Mouse (Mus musculus) MEL (cell line): ENCODE results near the gene Adcy7. TPM values are rescaled to one million over a fixed set of nuclear protein-coding genes. Genes with fewer than 3 reads are reported as not detected.

Source experiments
- DNase-seq: peaks from one replicate; pipeline ENCODE4 v3.0.0; 2011; ENCODE audit warnings: low read depth, low spot score
- H3K27ac ChIP-seq: 2 replicates; pipeline ENCODE4 v1.5.1; 2012; ENCODE audit warnings: low read depth, mild to moderate bottlenecking, control low read depth, low read length, moderate library complexity; ENCODE audit not compliant: control insufficient read depth
- H3K27me3 ChIP-seq, 2 experiments: fragments of 150-350 bp in 1 of 2; sonication (generic) in 1 of 2; 2 replicates each; pipeline ENCODE4 v1.6.1; 2012; ENCODE audit warnings: low read length in 2 of 2, mild to moderate bottlenecking in 2 of 2, improper control_type of control experiment in 1 of 2, moderate library complexity in 1 of 2; ENCODE audit not compliant: insufficient read depth in 2 of 2, control insufficient read depth in 1 of 2
- H3K36me3 ChIP-seq, 2 experiments: 2 replicates each; pipeline ENCODE4 v1.6.1; 2012 to 2014; ENCODE audit warnings: low read length in 2 of 2, improper control_type of control experiment in 1 of 2, inconsistent platforms in 1 of 2, mild to moderate bottlenecking in 1 of 2; ENCODE audit not compliant: insufficient read depth in 2 of 2, control insufficient read depth in 1 of 2
- H3K4me1 ChIP-seq, 2 experiments: fragments of 150-350 bp in 1 of 2; sonication (generic) in 1 of 2; 2 replicates each; pipeline ENCODE4 v1.6.1; 2012; ENCODE audit warnings: low read length in 2 of 2, improper control_type of control experiment in 1 of 2, mild to moderate bottlenecking in 1 of 2; ENCODE audit not compliant: insufficient read depth in 2 of 2, control insufficient read depth in 1 of 2
- H3K4me3 ChIP-seq, 2 experiments: fragments of 150-350 bp in 1 of 2; sonication (generic) in 1 of 2; 2 replicates each; pipeline ENCODE4 v1.5.1; 2012; ENCODE audit warnings: low read depth in 2 of 2, low read length in 2 of 2, mild to moderate bottlenecking in 2 of 2, moderate library complexity in 2 of 2, control low read depth in 1 of 2, improper control_type of control experiment in 1 of 2; ENCODE audit not compliant: control insufficient read depth in 1 of 2, insufficient read depth in 1 of 2
- H3K79me2 ChIP-seq: 2 replicates; pipeline ENCODE4 v1.6.1; 2012; ENCODE audit warnings: mild to moderate bottlenecking, low read length, moderate library complexity; ENCODE audit not compliant: control insufficient read depth, poor library complexity, insufficient read depth
- H3K9ac ChIP-seq: 2 replicates; pipeline ENCODE4 v1.6.1; 2012; ENCODE audit warnings: low read depth, mild to moderate bottlenecking, control low read depth, low read length, moderate library complexity; ENCODE audit not compliant: control insufficient read depth, poor library complexity, severe bottlenecking
- H3K9me3 ChIP-seq: fragments of 150-350 bp; sonication (generic); replicated peaks from 2 replicates; pipeline ENCODE4 v1.6.1; 2012; ENCODE audit warnings: mild to moderate bottlenecking, low read length, improper control_type of control experiment, moderate library complexity; ENCODE audit not compliant: insufficient read depth
- BHLHE40 ChIP-seq: IDR thresholded peaks from 2 replicates; pipeline ENCODE4 v1.6.1; 2012; ENCODE audit warnings: low read depth, mild to moderate bottlenecking, inconsistent platforms, low read length, improper control_type of control experiment, borderline replicate concordance
- CTCF ChIP-seq, 3 experiments: IDR thresholded peaks in 2 of 3; conservative IDR thresholded peaks in 1 of 3; 2 replicates each; pipeline ENCODE4 v1.5.1; 2011 to 2012; ENCODE audit warnings: low read length in 3 of 3, low read depth in 2 of 3, mild to moderate bottlenecking in 2 of 3, improper control_type of control experiment in 1 of 3, inconsistent platforms in 1 of 3, mixed read lengths in 1 of 3, moderate library complexity in 1 of 3; ENCODE audit not compliant: control insufficient read depth in 1 of 3, insufficient read depth in 1 of 3, poor library complexity in 1 of 3, severe bottlenecking in 1 of 3
- E2F4 ChIP-seq: IDR thresholded peaks from 2 replicates; pipeline ENCODE4 v1.6.1; 2011; ENCODE audit warnings: low read depth, low read length, improper control_type of control experiment, borderline replicate concordance
- ELF1 ChIP-seq: IDR thresholded peaks from 2 replicates; pipeline ENCODE4 v1.6.1; 2014; ENCODE audit warnings: low read depth, mild to moderate bottlenecking, inconsistent platforms, low read length, improper control_type of control experiment, moderate library complexity
- EP300 ChIP-seq, 2 experiments: IDR thresholded peaks; 2 replicates each; pipeline ENCODE4 v1.6.1; 2011; ENCODE audit warnings: improper control_type of control experiment in 2 of 2, low read length in 2 of 2, low read depth in 1 of 2, mild to moderate bottlenecking in 1 of 2
- ETS1 ChIP-seq: IDR thresholded peaks from 2 replicates; pipeline ENCODE4 v1.6.1; 2012; ENCODE audit warnings: low read depth, mild to moderate bottlenecking, inconsistent platforms, low read length, improper control_type of control experiment, moderate library complexity
- GATA1 ChIP-seq: IDR thresholded peaks from 2 replicates; pipeline ENCODE4 v1.6.1; 2011; ENCODE audit warnings: low read depth, low read length, improper control_type of control experiment
- HCFC1 ChIP-seq: IDR thresholded peaks from 2 replicates; pipeline ENCODE4 v1.6.1; 2012; ENCODE audit warnings: low read depth, mild to moderate bottlenecking, inconsistent platforms, low read length, improper control_type of control experiment, moderate library complexity
- KAT2A ChIP-seq: conservative IDR thresholded peaks from 2 replicates; pipeline ENCODE4 v1.6.1; 2012; ENCODE audit warnings: low read depth, low read length, improper control_type of control experiment, inconsistent platforms
- MAFK ChIP-seq: IDR thresholded peaks from 2 replicates; pipeline ENCODE4 v1.6.1; 2011; ENCODE audit warnings: low read depth, mild to moderate bottlenecking, low read length, improper control_type of control experiment, borderline replicate concordance
- MAZ ChIP-seq: IDR thresholded peaks from 2 replicates; pipeline ENCODE4 v1.6.1; 2012; ENCODE audit warnings: low read depth, mild to moderate bottlenecking, inconsistent platforms, low read length, improper control_type of control experiment
- MEF2A ChIP-seq: IDR thresholded peaks from 2 replicates; pipeline ENCODE4 v1.6.1; 2014; ENCODE audit warnings: low read depth, mild to moderate bottlenecking, inconsistent platforms, low read length, improper control_type of control experiment; ENCODE audit not compliant: poor library complexity, insufficient replicate concordance, severe bottlenecking; ENCODE audit errors: extremely low read depth
- MXI1 ChIP-seq: IDR thresholded peaks from 2 replicates; pipeline ENCODE4 v1.6.1; 2011; ENCODE audit warnings: mild to moderate bottlenecking, low read depth, low read length, improper control_type of control experiment
- MYB ChIP-seq: IDR thresholded peaks from 2 replicates; pipeline ENCODE4 v1.6.1; 2011; ENCODE audit warnings: mild to moderate bottlenecking, low read depth, low read length, improper control_type of control experiment
- MYC ChIP-seq: IDR thresholded peaks from 2 replicates; pipeline ENCODE4 v1.6.1; 2011; ENCODE audit warnings: low read depth, mild to moderate bottlenecking, low read length, improper control_type of control experiment, moderate library complexity
- NELFE ChIP-seq: IDR thresholded peaks from 2 replicates; pipeline ENCODE4 v1.6.1; 2011; ENCODE audit warnings: low read depth, low read length, improper control_type of control experiment
- POLR2A ChIP-seq, 2 experiments: IDR thresholded peaks; 2 replicates each; pipeline ENCODE4 v1.6.1; 2011 to 2012; ENCODE audit warnings: low read length in 2 of 2, mild to moderate bottlenecking in 2 of 2, control low read depth in 1 of 2, improper control_type of control experiment in 1 of 2, low read depth in 1 of 2, moderate library complexity in 1 of 2; ENCODE audit not compliant: control insufficient read depth in 1 of 2, insufficient read depth in 1 of 2, poor library complexity in 1 of 2
- POLR2AphosphoS5 ChIP-seq: IDR thresholded peaks from 2 replicates; pipeline ENCODE4 v1.6.1; 2012; ENCODE audit warnings: low read depth, borderline replicate concordance, mild to moderate bottlenecking, inconsistent platforms, low read length, moderate library complexity, mixed read lengths
- RAD21 ChIP-seq: IDR thresholded peaks from 2 replicates; pipeline ENCODE4 v1.6.1; 2011; ENCODE audit warnings: mild to moderate bottlenecking, low read depth, low read length, improper control_type of control experiment
- SIN3A ChIP-seq: IDR thresholded peaks from 2 replicates; pipeline ENCODE4 v1.6.1; 2012; ENCODE audit warnings: low read length, improper control_type of control experiment, inconsistent platforms
- SMC3 ChIP-seq: IDR thresholded peaks from 2 replicates; pipeline ENCODE4 v1.6.1; 2011; ENCODE audit warnings: low read depth, low read length, improper control_type of control experiment
- TAL1 ChIP-seq: IDR thresholded peaks from 2 replicates; pipeline ENCODE4 v1.6.1; 2012; ENCODE audit warnings: mild to moderate bottlenecking, inconsistent platforms, low read length, moderate library complexity, mixed read lengths
- TBP ChIP-seq: IDR thresholded peaks from 2 replicates; pipeline ENCODE4 v1.8.0; 2011; ENCODE audit warnings: low read depth, low read length, improper control_type of control experiment
- TCF12 ChIP-seq: IDR thresholded peaks from 2 replicates; pipeline ENCODE4 v1.6.1; 2014; ENCODE audit warnings: low read depth, mild to moderate bottlenecking, inconsistent platforms, low read length, improper control_type of control experiment, moderate library complexity
- USF1 ChIP-seq: IDR thresholded peaks from 2 replicates; pipeline ENCODE4 v1.6.1; 2014; ENCODE audit warnings: low read depth, mild to moderate bottlenecking, inconsistent platforms, low read length, improper control_type of control experiment, moderate library complexity
- USF2 ChIP-seq, 2 experiments: IDR thresholded peaks; 2 replicates each; pipeline ENCODE4 v1.6.1; 2011 to 2012; ENCODE audit warnings: improper control_type of control experiment in 2 of 2, low read length in 2 of 2, borderline replicate concordance in 1 of 2, inconsistent platforms in 1 of 2, low read depth in 1 of 2, mild to moderate bottlenecking in 1 of 2; ENCODE audit not compliant: insufficient read depth in 1 of 2
- ZC3H11A ChIP-seq: IDR thresholded peaks from 2 replicates; pipeline ENCODE4 v1.6.1; 2012; ENCODE audit warnings: low read depth, mild to moderate bottlenecking, inconsistent platforms, low read length, improper control_type of control experiment
- polyA plus RNA-seq, 2 experiments: library from polyadenylated mRNA; stranded (reverse) in 1 of 2; unstranded in 1 of 2; fragments of >175 nt in 1 of 2; fragments of >200 nt in 1 of 2; gene quantifications; 2 replicates each; pipeline versions ENCODE4 v1.2.1 to v1.2.4; 2012; ENCODE audit warnings: low replicate concordance in 2 of 2, low read depth in 1 of 2; ENCODE audit not compliant: insufficient read length in 2 of 2, insufficient read depth in 1 of 2, missing spikeins in 1 of 2
- total RNA-seq: library from RNA; depleted of rRNA; stranded (reverse); fragments of 300-350 nt; gene quantifications from 2 replicates; pipeline ENCODE4 v1.2.3, GENCODE M21; 2012

The Adcy7 gene
- total and polyA plus RNA-seq, 3 experiments = 62.9 to 83.7 TPM; not detected in 1

GRCm38 (mm10) chr8:88294977-88295376 is 22.8 kb downstream of the Adcy7 start:
- DNase-seq = peak; percentile 58
- Histone ChIP-seq H3K27me3 (no peaks in the 10 kb centered on the region), H3K79me2 (peaks cover 74% of the 10 kb centered on the region), H3K9ac (peak overlapping the region; percentile 81), H3K36me3 (peaks cover 8 to 57% of the 10 kb centered on the region in 2 experiments), H3K4me1 (peaks cover 22 to 62% of the 10 kb centered on the region in 2 experiments), H3K9me3 (no peaks in the 10 kb centered on the region), H3K27ac (peak overlapping the region; percentile 77), H3K4me3 (peak overlapping the region; percentile 64 to 74)
- TF ChIP-seq HCFC1 (0 out of 2 replicates have a peak, but pooled peaks have one; percentile 10), SIN3A (0 out of 2 replicates have a peak, but pooled peaks have one; percentile 11), MEF2A (no peak), NELFE (0 out of 2 replicates have a peak, but pooled peaks have one; percentile 26)

GRCm38 (mm10) chr8:88297976-88298732 is 26.0 kb downstream of the Adcy7 start:
- H3K9me3 ChIP-seq = no peaks in the 10 kb centered on the region
- no peaks in the 10 kb centered on the region for H3K27me3 ChIP-seq
- DNase-seq = peak; percentile 95
- TF ChIP-seq ZC3H11A (no peak), MYC (no peak), EP300 (IDR thresholded peaks at IDR 0.05; ENCODE audit: low read depth in 1 of 2, low read length in 2 of 2) (peak in 1 of 2 experiments; percentile 91; a peak in 3 of 4 replicates), USF1 (no peak), POLR2A (IDR thresholded peaks at IDR 0.05; ENCODE audit: control insufficient read depth in 1 of 2, insufficient read depth in 1 of 2, low read depth in 1 of 2, low read length in 2 of 2, poor library complexity in 1 of 2) (peak in 1 of 2 experiments; percentile 61; a peak in 1 of 4 replicates), ELF1 (no peak; the same call in 1 of the 2 replicates), MXI1 (no peak), GATA1 (peak; percentile 62), KAT2A (no peak), E2F4 (no peak), ETS1 (peak; percentile 72), SMC3 (no peak), TBP (peak; percentile 68; the same call in 1 of the 2 replicates), TCF12 (peak; percentile 50), MAZ (no peak), MAFK (no peak; the same call in 1 of the 2 replicates), SIN3A (peak; percentile 78; the same call in 1 of the 2 replicates), NELFE (peak; percentile 49; the same call in 1 of the 2 replicates), TAL1 (peak; percentile 57), POLR2AphosphoS5 (no peak), MYB (peak; percentile 87), USF2 (IDR thresholded peaks at IDR 0.05; ENCODE audit: borderline replicate concordance in 1 of 2, insufficient read depth in 1 of 2, low read depth in 1 of 2, low read length in 2 of 2) (no peak), RAD21 (no peak), CTCF (IDR thresholded peaks at IDR 0.05 in 2 of 3, conservative IDR thresholded peaks at IDR 0.05 in 1 of 3; ENCODE audit: control insufficient read depth in 1 of 3, insufficient read depth in 1 of 3, low read depth in 2 of 3, low read length in 3 of 3, poor library complexity in 1 of 3, severe bottlenecking in 1 of 3) (peak in 1 of 3 experiments; percentile 15; a peak in 1 of 6 replicates), BHLHE40 (no peak)
- peak overlapping the region; percentile 62 for H3K9ac ChIP-seq
- no peak overlapping the region for H3K4me3 ChIP-seq
- peaks cover 72% of the 10 kb centered on the region for H3K79me2 ChIP-seq
- H3K4me1 ChIP-seq = peaks cover 26 to 69% of the 10 kb centered on the region in 2 experiments
- peaks cover 10 to 64% of the 10 kb centered on the region in 2 experiments for H3K36me3 ChIP-seq
- peak overlapping the region; percentile 94 for H3K27ac ChIP-seq
